ENCODE assay signal across 2 mouse cellular contexts in genomic region chr12:48511594-48511993, GRCm38 (mm10).
TF ChIP-seq lines count a peak whose summit lies in the region.

No protein-coding gene starts in this region.

TF ChIP-seq in CH12.LX, 34 proteins besides CTCF, POLR2A, EP300 and RAD21 (continued from another document):
- no peak for TF ChIP-seq ZKSCAN1 (IDR thresholded peaks at IDR 0.05; ENCODE audit: borderline replicate concordance, low read depth, low read length)
- peak; percentile 92 for TF ChIP-seq MAFK (IDR thresholded peaks at IDR 0.05; ENCODE audit: insufficient replicate concordance, low read length)
- TF ChIP-seq BHLHE40 (IDR thresholded peaks at IDR 0.05; ENCODE audit: low read depth, low read length), result peak; percentile 97
- TF ChIP-seq MAZ (IDR thresholded peaks at IDR 0.05; ENCODE audit: low read depth, low read length), result peak; percentile 90
- TF ChIP-seq ZC3H11A (IDR thresholded peaks at IDR 0.05; ENCODE audit: low read depth, low read length), result no peak
- TF ChIP-seq JUN (IDR thresholded peaks at IDR 0.05; ENCODE audit: insufficient read depth, low read depth, low read length), result peak; percentile 97
- TF ChIP-seq TCF12 (IDR thresholded peaks at IDR 0.05; ENCODE audit: low read depth, low read length), result peak; percentile 100
- TF ChIP-seq IRF4 (IDR thresholded peaks at IDR 0.05; ENCODE audit: low read depth, low read length), result peak; percentile 100
- peak; percentile 72; the same call in 1 of the 2 replicates for TF ChIP-seq ZMIZ1 (IDR thresholded peaks at IDR 0.05; ENCODE audit: low read depth, low read length)
- TF ChIP-seq SIN3A (IDR thresholded peaks at IDR 0.05; ENCODE audit: low read length), result peak; percentile 85
- TF ChIP-seq MAX (IDR thresholded peaks at IDR 0.05; ENCODE audit: low read length), result peak; percentile 70
- TF ChIP-seq SMC3 (IDR thresholded peaks at IDR 0.05; ENCODE audit: low read depth, low read length), result no peak; the same call in 1 of the 2 replicates
- 0 out of 2 replicates have a peak, but pooled peaks have one; percentile 17 for TF ChIP-seq NRF1 (IDR thresholded peaks at IDR 0.05; ENCODE audit: low read depth, low read length)
- no peak for TF ChIP-seq USF2 (conservative IDR thresholded peaks at IDR 0.05; ENCODE audit: low read depth, low read length)
TF ChIP-seq in CH12.LX: peak in this region for 17.

TF ChIP-seq in MEL, 35 proteins besides CTCF, POLR2A, EP300 and RAD21 (continued from another document):
- TF ChIP-seq GATA1 (IDR thresholded peaks at IDR 0.05; ENCODE audit: low read depth, low read length), result 0 out of 2 replicates have a peak, but pooled peaks have one; percentile 34
